Mouse (Mus musculus): ENCODE measurements around the gene Rnf25. TPM values are rescaled to one million over a fixed set of nuclear protein-coding genes. Genes with fewer than 3 reads are reported as not detected.

Gene Rnf25
- polyA plus RNA-seq (2012), result 24.2 and 27.0 TPM in 2 replicates

DNA sequence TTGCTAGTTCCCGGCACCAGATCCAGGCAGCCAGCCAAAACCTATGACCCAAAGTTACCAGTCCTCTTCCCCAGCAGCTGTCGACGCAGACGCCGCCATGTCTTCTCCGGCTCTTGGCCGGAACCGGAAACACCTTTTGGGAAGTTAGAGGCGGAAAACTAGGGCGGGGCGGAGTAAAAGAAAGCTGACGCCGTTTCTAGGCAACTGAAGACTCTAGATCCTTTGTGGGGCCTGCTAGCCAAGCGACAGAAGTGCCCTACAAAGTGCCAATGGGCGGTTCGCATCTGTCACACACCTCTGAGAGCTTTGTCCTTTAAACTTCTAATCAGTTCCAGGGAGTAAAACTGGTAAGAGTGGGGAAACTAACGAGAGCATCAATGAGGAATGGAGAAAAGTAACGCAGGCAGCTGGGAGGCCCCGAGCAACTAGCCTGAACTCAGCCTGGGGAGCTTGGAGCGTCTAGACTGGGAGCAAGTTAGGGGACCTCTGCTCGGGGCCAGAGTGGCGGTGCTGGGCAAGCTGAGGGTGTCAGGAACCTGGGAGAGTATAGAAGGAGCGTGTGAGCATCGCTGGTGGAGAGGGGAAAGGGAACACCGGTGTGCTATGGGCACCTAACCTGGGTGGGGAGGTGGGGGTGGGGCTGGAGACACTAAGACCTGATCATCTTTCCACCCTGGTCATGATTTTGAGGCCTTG is at the start of gene Rnf25, which contains the start of gene Stk36:
Gene Rnf25 (minus strand): TSS at position 131 of the 696 bp plus-strand sequence.
Gene Stk36 (plus strand): TSS at position 179 of the 696 bp plus-strand sequence.
- TF ChIP-seq GATA1 (IDR thresholded peaks at IDR 0.05; ENCODE audit: low read length), result no peak

GRCm38 (mm10) chr1:74643926-74644325 is 42.7 kb upstream of the Rnf25 start:
- no peak for TF ChIP-seq GATA1 (IDR thresholded peaks at IDR 0.05; ENCODE audit: low read length)

- TF ChIP-seq GATA1 (IDR thresholded peaks at IDR 0.05; ENCODE audit: low read length), result no peak
Observed at GRCm38 (mm10) chr1:74643524-74643923, 42.3 kb upstream of the Rnf25 start.

GRCm38 (mm10) chr1:74632734-74633133 is 31.5 kb upstream of the Rnf25 start:
- no peak for TF ChIP-seq GATA1 (IDR thresholded peaks at IDR 0.05; ENCODE audit: low read length)

DNA sequence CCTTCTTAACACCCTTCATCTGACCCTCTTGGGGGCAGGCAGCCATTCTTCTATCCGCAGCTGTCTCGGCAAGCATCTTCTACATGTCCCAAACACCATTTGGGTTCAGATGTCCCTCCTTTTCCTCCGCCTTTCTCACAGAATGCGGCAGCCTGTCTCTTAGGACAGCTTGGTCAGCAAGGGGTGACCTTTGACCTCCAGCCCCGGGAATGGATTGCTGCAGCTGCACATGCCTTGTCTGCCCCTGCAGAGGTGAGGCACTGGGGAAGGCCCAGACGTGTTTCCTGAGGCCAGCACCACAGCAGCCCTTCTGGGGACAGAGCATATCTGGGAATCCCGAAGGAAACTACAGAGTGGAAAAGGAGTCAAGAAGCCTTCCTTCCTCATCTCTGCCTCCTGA is 26.8 kb upstream of the Rnf25 start:
- TF ChIP-seq GATA1 (IDR thresholded peaks at IDR 0.05; ENCODE audit: low read length), result no peak

DNA sequence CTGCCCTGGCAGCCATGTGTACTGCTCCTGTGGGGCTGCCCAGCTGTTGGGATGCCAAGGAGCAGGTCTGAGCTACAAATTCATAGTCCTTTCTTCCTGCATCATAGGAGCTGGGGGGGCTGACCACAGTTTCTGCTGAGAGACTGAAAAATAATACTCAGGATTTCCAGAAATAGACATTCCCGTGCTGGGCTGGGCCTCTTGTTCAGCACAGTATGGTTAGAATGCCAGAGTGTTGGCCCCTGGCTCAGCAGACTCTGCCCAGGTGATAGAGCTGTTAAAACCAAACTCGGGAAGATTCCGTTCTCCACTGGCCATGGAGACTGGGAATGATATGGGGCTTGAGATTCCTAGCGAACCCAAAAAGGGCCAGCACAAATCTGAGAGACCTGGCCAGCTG is 24.9 kb upstream of the Rnf25 start:
- no peak for TF ChIP-seq GATA1 (IDR thresholded peaks at IDR 0.05; ENCODE audit: low read length)

DNA sequence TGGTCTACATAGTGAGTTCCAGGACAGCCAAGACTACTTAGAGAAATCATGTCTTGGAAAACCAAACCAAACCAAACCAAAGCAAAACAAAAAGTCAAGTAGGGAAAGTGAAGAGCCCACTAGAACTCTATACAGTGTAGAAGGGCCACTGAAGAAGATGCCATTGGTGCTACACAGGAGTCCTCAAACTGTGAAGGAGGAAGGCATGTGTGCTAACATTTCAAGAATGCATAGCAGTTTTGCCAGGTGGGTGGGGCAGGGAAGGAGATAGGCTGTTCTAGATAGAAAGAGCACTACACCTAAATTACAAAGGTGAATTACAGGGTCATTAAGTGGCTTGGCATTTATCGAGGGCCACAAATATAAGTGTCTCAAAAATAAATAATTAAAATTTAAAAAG is 23.0 kb upstream of the Rnf25 start:
- TF ChIP-seq GATA1 (IDR thresholded peaks at IDR 0.05; ENCODE audit: low read length), result no peak

DNA sequence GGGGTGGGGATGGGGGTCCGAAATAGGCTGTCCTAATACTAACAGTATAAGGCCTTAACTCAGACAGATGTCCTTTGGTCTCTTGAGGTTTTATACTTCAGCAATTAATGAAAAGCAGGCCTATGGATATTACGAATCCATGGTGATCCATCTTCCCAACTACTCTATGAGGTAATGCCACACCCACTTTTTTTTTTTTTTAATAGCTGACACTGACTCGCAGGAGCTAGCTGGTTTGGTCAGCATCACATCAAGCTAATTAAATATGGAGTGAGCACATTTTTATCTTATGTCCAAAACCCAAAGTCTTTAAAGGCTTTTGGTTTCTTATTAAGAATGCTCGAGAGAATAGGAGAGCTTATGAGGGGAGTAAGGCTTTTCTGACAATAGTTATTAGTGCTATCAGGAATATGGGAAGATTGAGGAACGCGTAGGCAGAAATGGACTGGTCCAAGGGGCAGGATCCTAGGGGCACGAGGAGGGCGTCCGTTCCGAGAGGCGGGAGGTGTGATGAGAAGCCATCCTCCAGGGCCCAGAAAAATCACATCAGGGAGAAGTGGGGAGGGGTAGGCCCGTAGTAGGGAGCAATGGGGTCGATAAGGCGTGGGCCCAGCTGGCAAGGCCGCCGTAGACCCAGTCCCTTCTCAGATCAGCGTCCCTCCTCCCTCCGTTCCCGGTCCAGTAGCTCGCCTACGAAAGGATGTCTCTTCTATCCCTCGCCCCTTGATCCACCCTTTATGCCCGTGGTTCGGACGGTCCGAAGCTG is 513 bp downstream of the Rnf25 start:
- TF ChIP-seq GATA1 (IDR thresholded peaks at IDR 0.05; ENCODE audit: low read length), result no peak

DNA sequence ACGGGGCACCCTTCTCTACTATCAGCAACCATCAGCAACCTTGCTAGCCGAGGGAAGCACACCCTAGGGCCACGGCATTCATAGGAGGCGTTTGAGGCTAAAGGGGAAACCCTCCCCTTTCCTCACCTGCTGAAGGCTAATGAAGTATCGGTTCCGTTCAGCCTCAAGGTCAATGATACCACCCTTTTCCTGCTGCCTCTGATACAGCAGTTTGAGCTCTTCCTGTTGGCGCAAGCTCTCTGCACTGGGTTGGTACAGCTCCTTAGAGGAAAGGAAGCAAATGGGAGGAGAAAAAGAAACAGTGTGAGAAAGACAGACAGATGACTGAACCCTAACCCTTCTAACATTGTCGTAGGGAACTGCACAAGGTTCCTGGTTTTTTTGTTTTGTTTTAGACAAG is 6.8 kb downstream of the Rnf25 start:
- TF ChIP-seq GATA1 (IDR thresholded peaks at IDR 0.05; ENCODE audit: low read length), result no peak

DNA sequence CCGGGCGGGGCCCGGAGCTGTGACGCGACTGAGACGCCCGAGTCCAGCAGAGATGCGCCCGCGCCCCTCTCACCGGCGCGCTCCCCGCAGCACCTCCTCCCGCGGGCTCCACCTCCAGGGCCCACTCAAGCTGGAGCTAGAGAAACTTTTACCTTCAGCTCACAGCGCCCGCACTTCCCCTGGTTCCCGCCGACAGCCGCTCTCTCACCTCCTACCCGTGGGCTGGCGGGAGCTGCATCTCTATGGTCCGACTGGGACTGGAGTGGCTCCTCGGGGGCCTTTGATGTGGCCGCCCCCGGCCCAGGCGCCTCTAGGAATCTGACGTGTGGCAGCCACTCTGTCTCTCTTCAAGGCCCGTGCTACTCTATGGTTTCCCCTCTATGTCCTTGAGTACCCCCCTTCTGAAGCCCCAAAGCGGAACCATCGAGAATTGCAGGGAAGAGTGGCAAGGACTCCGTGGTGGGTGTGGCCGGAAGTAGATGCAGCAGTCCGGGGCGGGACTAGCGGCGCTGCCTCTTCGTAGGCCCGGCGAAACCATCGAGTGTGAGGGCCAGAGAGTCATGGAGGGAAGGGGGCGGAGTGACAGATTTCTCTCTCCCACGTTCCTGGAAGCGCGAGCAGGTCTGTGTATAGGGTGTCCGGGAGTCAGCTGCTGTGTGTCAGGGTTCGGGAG is 13.3 kb downstream of the Rnf25 start, which contains the start of the genes Zfp142 and Bcs1l:
Gene Zfp142 (minus strand): TSS at position 474 of the 673 bp plus-strand sequence.
Gene Bcs1l (plus strand): TSS at position 517 of the 673 bp plus-strand sequence.
- TF ChIP-seq GATA1 (IDR thresholded peaks at IDR 0.05; ENCODE audit: low read length), result no peak

DNA sequence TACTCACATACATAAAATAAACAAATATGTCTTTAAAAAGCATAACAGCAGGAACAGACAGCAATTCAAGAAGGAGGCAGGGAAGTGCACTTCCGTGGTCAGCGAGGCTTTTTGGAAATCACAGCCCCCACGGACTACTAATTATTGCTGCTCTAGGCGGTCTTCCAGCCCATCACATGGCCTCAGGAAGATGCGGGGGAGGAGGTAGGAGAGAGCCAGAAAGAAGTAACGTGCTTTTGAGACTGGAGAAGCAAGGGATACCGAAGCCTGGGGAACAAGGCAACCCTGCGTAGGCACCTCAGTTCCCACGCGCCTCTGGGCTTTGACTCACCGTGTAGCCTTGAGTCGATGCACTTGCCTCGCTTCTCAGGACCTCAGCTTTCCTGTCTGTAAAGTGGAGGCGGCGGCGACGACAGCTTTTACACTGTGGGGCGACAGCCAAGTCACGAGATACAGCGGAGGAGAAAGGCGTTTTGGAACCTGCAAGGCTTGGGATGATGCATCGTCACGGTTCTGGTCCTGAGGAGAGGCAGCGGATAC is 13.9 kb downstream of the Rnf25 start:
- TF ChIP-seq GATA1 (IDR thresholded peaks at IDR 0.05; ENCODE audit: low read length), result no peak

GRCm38 (mm10) chr1:74584616-74585398 is 16.4 kb downstream of the Rnf25 start:
- TF ChIP-seq GATA1 (IDR thresholded peaks at IDR 0.05; ENCODE audit: low read length), result no peak

DNA sequence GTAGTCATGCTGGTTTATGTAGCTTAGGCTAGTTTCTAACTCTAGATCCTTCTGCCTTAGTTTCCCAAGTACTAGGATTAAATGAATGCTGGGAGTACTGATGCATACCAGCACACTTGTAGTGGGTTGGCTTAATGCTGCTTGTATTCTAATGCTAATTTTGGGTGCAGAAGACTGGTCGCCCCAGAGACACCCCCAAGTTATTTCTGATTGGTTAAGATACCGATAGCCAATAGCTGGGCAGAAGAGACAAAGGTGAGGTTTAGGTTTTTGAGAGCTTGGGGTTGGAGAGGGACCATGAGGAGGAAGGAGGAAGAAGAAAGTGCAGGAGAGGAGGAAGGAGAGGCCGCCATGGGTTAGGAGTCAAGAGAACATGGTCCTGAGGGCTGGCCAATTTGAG is 18.6 kb downstream of the Rnf25 start:
- TF ChIP-seq GATA1 (IDR thresholded peaks at IDR 0.05; ENCODE audit: low read length), result no peak

DNA sequence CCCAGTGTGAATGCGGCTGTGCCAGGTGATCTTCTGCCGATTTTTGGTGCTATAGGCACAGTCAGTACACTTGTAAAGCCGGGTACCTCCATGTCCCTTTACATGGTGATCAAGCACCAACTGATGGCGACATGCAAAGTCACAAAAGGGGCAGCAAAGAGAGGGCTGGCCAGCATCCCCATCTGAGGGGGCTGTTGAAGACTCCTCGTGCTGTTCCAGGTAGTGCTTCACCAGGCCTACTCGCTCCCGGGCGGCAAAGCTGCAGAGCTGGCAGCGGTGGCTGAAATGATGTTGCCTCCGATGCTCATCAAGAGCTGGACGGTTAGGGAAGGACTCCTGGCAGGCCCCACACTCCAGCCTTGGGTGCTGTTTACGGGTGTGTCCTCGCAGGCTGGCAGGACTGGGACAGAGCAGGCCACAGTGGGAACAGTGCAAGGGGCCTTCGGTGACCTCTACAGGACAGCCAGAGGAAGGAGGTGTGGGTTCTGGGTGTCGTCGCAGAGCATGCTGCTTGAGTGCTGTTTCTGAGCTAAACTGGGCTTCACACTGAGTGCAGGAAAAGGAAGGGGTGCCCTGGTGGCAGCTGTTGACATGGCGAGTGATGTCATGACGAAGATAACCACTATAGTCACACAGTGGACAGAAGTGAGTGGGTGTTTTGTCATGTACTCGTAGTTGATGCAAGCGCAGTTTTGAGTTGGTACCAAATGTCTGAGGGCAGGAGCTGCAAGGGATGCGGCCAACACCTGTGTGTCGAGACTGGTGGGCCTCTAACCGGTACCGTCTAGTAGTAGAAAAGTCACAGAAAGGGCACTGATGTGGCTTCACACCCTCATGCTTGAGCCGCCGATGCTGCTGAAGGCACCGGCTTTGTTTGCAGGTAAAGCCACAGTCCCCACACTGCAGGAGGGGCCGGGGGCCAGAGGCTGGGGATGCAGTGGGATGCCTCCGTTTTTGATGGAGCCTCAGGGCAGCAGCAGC is 31.2 kb downstream of the Rnf25 start:
- no peak for TF ChIP-seq GATA1 (IDR thresholded peaks at IDR 0.05; ENCODE audit: low read length)
